25 mouse cellular contexts compared by ENCODE assay signal in the genomic region with DNA sequence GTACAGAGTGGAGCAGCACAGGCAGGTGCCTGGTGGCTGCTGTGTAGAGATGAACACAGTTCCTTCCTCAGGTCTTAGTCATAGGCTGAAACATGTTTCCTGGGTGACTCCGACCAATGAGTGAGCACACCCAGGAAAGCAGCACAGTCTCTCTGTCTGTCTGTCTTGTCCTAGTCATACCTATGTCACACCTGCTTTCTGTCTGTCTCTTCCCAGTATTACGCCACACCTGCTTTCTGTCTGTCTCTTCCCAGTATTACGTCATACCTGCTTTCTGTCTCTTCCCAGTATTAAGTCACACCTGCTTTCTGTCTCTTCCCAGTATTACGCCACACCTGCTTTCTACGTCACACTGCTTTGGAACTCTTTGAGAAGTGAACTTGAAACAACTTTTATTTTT.
"Had no signal": no experiment of that assay in that cellular context is flagged by ENCODE, and none has a peak within 500 bp of the region (broad histone marks: within the 10 kb centered on the region; RNA-seq: fewer than 3 reads in every experiment).

No protein-coding gene starts in this region.

- H3K4me2 ChIP-seq: heart, embryonic 11.5 days; heart, embryonic 13.5 days; heart, embryonic 15.5 days; hindbrain, embryonic 13.5 days; hindbrain, embryonic 15.5 days; kidney, embryonic 15.5 days; limb, embryonic 13.5 days; limb, embryonic 15.5 days had no signal

- H3K27ac ChIP-seq: gastrocnemius, adult 2 months; heart, adult 2 months; heart, embryonic 13.5 days; heart, embryonic 15.5 days; hindbrain, embryonic 13.5 days; hindbrain, embryonic 15.5 days; hindbrain, postnatal 0 days; kidney, embryonic 15.5 days; kidney, postnatal 0 days; limb, embryonic 13.5 days; limb, embryonic 15.5 days; liver, embryonic 14.5 days had no signal

- H3K4me3 ChIP-seq: gastrocnemius, adult 2 months; heart, adult 2 months; heart, embryonic 13.5 days; heart, embryonic 15.5 days; hindbrain, embryonic 13.5 days; hindbrain, embryonic 15.5 days; kidney, embryonic 15.5 days; limb, embryonic 13.5 days; limb, embryonic 15.5 days had no signal

- ATAC-seq: forebrain, embryonic 16.5 days; hindbrain, postnatal 0 days had no signal

- H3K4me1 ChIP-seq: heart, embryonic 15.5 days; hindbrain, embryonic 13.5 days; hindbrain, embryonic 15.5 days had no signal

- H3K9me3 ChIP-seq: heart, embryonic 13.5 days; heart, embryonic 15.5 days; hindbrain, embryonic 13.5 days; hindbrain, embryonic 15.5 days; kidney, embryonic 15.5 days; limb, embryonic 13.5 days; limb, embryonic 15.5 days had no signal

- H3K9ac ChIP-seq: heart, embryonic 13.5 days; heart, embryonic 15.5 days; hindbrain, embryonic 13.5 days; hindbrain, embryonic 15.5 days; kidney, embryonic 15.5 days; limb, embryonic 13.5 days; limb, embryonic 15.5 days; liver, embryonic 14.5 days had no signal

- DNase-seq: gastrocnemius, adult 2 months; gastrocnemius, postnatal 10 days; gastrocnemius, postnatal 25 days; heart, adult 2 months; heart, postnatal 14 days; heart, postnatal 36 days; kidney, adult 18-20 months; kidney, adult 8-10 months; kidney, postnatal 14 days; kidney, postnatal 36 days; layer of hippocampus, adult 9-11 months; layer of hippocampus, postnatal 36 days; left cerebral cortex, postnatal 4 days had no signal

- H3K27me3 ChIP-seq: heart, embryonic 13.5 days; heart, embryonic 15.5 days; hindbrain, embryonic 13.5 days; hindbrain, embryonic 15.5 days; kidney, embryonic 15.5 days; limb, embryonic 13.5 days; limb, embryonic 15.5 days had no signal
